Mouse (Mus musculus) heart, adult 18-20 months (tissue): ENCODE data around the gene 1500009C09Rik. TPM values are rescaled to one million over a fixed set of nuclear protein-coding genes. Genes with fewer than 3 reads are reported as not detected.
A peak's percentile ranks its signal among the peaks of the same experiment; 100 is the strongest.

Experiments used
- DNase-seq, 2 experiments: peaks; one replicate each; pipeline ENCODE4 v3.0.0; 2021 to 2022; ENCODE audit warnings: mixed read lengths in 1 of 2
- long read RNA-seq, 2 experiments: library from polyadenylated mRNA; stranded (forward); transcript quantifications; one replicate each; pipeline ENCODE4 v2.0.0; 2021
- total RNA-seq, 2 experiments: library from RNA; stranded (reverse); gene quantifications; 2 replicates each; pipeline ENCODE4 v1.2.3; 2021

The 1500009C09Rik gene
- total RNA-seq = not detected
- long read RNA-seq, experiment 1 = 0 reads
- long read RNA-seq, experiment 2 = 0 reads

- DNase-seq = no peak
Observed at GRCm38 (mm10) chr15:82252097-82252496, at the start of gene 1500009C09Rik. Gene 1500009C09Rik, plus strand, starts transcription at chr15:82252397.

GRCm38 (mm10) chr15:82203090-82203489 lies 49.1 kb upstream of the 1500009C09Rik start:
- DNase-seq = no peak

- no peak for DNase-seq
Observed at GRCm38 (mm10) chr15:82203611-82204351, 48.4 kb upstream of the 1500009C09Rik start.

- no peak for DNase-seq
Observed at GRCm38 (mm10) chr15:82204680-82205371, 47.4 kb upstream of the 1500009C09Rik start.

- DNase-seq = peak; percentile 86 to 87
Observed at GRCm38 (mm10) chr15:82206365-82207104, 45.7 kb upstream of the 1500009C09Rik start.

GRCm38 (mm10) chr15:82207105-82207459 lies 45.1 kb upstream of the 1500009C09Rik start:
- no peak for DNase-seq

GRCm38 (mm10) chr15:82207504-82208219 lies 44.5 kb upstream of the 1500009C09Rik start:
- no peak for DNase-seq

- DNase-seq = no peak
Observed at GRCm38 (mm10) chr15:82208307-82208706, 43.9 kb upstream of the 1500009C09Rik start.

- no peak for DNase-seq
Observed at GRCm38 (mm10) chr15:82209295-82210050, 42.7 kb upstream of the 1500009C09Rik start.

GRCm38 (mm10) chr15:82210801-82211200 lies 41.4 kb upstream of the 1500009C09Rik start:
- DNase-seq = no peak

GRCm38 (mm10) chr15:82211281-82211680 lies 40.9 kb upstream of the 1500009C09Rik start:
- DNase-seq = no peak

- DNase-seq = no peak
Observed at GRCm38 (mm10) chr15:82211911-82212751, 40.1 kb upstream of the 1500009C09Rik start.

GRCm38 (mm10) chr15:82212752-82213063 lies 39.5 kb upstream of the 1500009C09Rik start, which contains the start of gene Shisa8:
Gene Shisa8, minus strand, starts transcription at chr15:82212815.
- DNase-seq = no peak

- DNase-seq = no peak
Observed at GRCm38 (mm10) chr15:82213222-82213621, 39.0 kb upstream of the 1500009C09Rik start.

- no peak for DNase-seq
Observed at GRCm38 (mm10) chr15:82215332-82216046, 36.7 kb upstream of the 1500009C09Rik start.

GRCm38 (mm10) chr15:82216142-82216827 lies 35.9 kb upstream of the 1500009C09Rik start:
- DNase-seq = no peak

GRCm38 (mm10) chr15:82217039-82217438 lies 35.2 kb upstream of the 1500009C09Rik start:
- DNase-seq = no peak

- DNase-seq = no peak
Observed at GRCm38 (mm10) chr15:82217980-82218379, 34.2 kb upstream of the 1500009C09Rik start.
